Mouse (Mus musculus): ENCODE data around the gene Dennd2c.
"Not testable (repeated sequence)": the region's sequence is repeated elsewhere in the genome, so short reads cannot be mapped to it uniquely, and the experiment has no call there.

Dennd2c gene

GRCm38 (mm10) chr3:103112216-103112615 is 9.8 kb downstream of the Dennd2c start:
- DNase-seq (ENCODE audit: low read depth, low spot score): no peak

- DNase-seq (ENCODE audit: low read depth, low spot score): no peak
Measured at GRCm38 (mm10) chr3:103123636-103124035, 21.2 kb downstream of the Dennd2c start.

- no peak for DNase-seq (ENCODE audit: low read depth, low spot score)
Measured at GRCm38 (mm10) chr3:103126138-103126537, 23.7 kb downstream of the Dennd2c start.

GRCm38 (mm10) chr3:103127177-103127576 is 24.8 kb downstream of the Dennd2c start:
- DNase-seq (ENCODE audit: low read depth, low spot score): no peak

GRCm38 (mm10) chr3:103127721-103128120 is 25.3 kb downstream of the Dennd2c start:
- DNase-seq (ENCODE audit: low read depth, low spot score): no peak

GRCm38 (mm10) chr3:103128251-103128650 is 25.8 kb downstream of the Dennd2c start:
- DNase-seq (ENCODE audit: low read depth, low spot score): no peak

GRCm38 (mm10) chr3:103129367-103130159 is 27.2 kb downstream of the Dennd2c start:
- no peak for DNase-seq (ENCODE audit: low read depth, low spot score)

- no peak for DNase-seq (ENCODE audit: low read depth, low spot score)
Measured at GRCm38 (mm10) chr3:103130236-103130751, 27.9 kb downstream of the Dennd2c start.

- DNase-seq (ENCODE audit: low read depth, low spot score): no peak
Measured at GRCm38 (mm10) chr3:103133098-103133497, 30.7 kb downstream of the Dennd2c start.

GRCm38 (mm10) chr3:103136414-103137077 is 34.1 kb downstream of the Dennd2c start:
- no peak for DNase-seq (ENCODE audit: low read depth, low spot score)

- no peak for DNase-seq (ENCODE audit: low read depth, low spot score)
Measured at GRCm38 (mm10) chr3:103139047-103139446, 36.6 kb downstream of the Dennd2c start.

GRCm38 (mm10) chr3:103140095-103140838 is 37.9 kb downstream of the Dennd2c start:
- not testable (repeated sequence) for DNase-seq (ENCODE audit: low read depth, low spot score)

- no peak for DNase-seq (ENCODE audit: low read depth, low spot score)
Measured at GRCm38 (mm10) chr3:103141287-103141686, 38.9 kb downstream of the Dennd2c start.

GRCm38 (mm10) chr3:103142366-103142765 is 40.0 kb downstream of the Dennd2c start:
- DNase-seq (ENCODE audit: low read depth, low spot score): no peak

GRCm38 (mm10) chr3:103145336-103145735 is 42.9 kb downstream of the Dennd2c start:
- no peak for DNase-seq (ENCODE audit: low read depth, low spot score)

- no peak for DNase-seq (ENCODE audit: low read depth, low spot score)
Measured at GRCm38 (mm10) chr3:103145791-103146190, 43.4 kb downstream of the Dennd2c start.

- no peak for DNase-seq (ENCODE audit: low read depth, low spot score)
Measured at GRCm38 (mm10) chr3:103146330-103147166, 44.1 kb downstream of the Dennd2c start.

GRCm38 (mm10) chr3:103147775-103148174 is 45.4 kb downstream of the Dennd2c start:
- DNase-seq (ENCODE audit: low read depth, low spot score): no peak

GRCm38 (mm10) chr3:103148941-103149340 is 46.5 kb downstream of the Dennd2c start:
- no peak for DNase-seq (ENCODE audit: low read depth, low spot score)

- no peak for DNase-seq (ENCODE audit: low read depth, low spot score)
Measured at GRCm38 (mm10) chr3:103153761-103154160, 51.4 kb downstream of the Dennd2c start.

- no peak for DNase-seq (ENCODE audit: low read depth, low spot score)
Measured at GRCm38 (mm10) chr3:103159232-103159900, 57.0 kb downstream of the Dennd2c start.

All from retina, adult 2 months (tissue).